Mouse (Mus musculus) layer of hippocampus, postnatal 14 days (tissue): ENCODE results near the gene Gba. TPM values are rescaled to one million over a fixed set of nuclear protein-coding genes. Genes with fewer than 3 reads are reported as not detected.
"Not testable (repeated sequence)": the region's sequence is repeated elsewhere in the genome, so short reads cannot be mapped to it uniquely, and the experiment has no call there.

Experiments used
- DNase-seq, 2 experiments: peaks; one replicate each; pipeline ENCODE4 v3.0.0; 2021 to 2022; ENCODE audit warnings: low spot score in 2 of 2, mixed read lengths in 1 of 2
- total RNA-seq, 2 experiments: library from RNA; stranded (reverse); gene quantifications; 2 replicates each; pipeline ENCODE4 v1.2.3; 2021

Gba gene
- total RNA-seq, 2 experiments from 2014 or later, result 64.1 to 68.8 TPM

- DNase-seq, result peak; percentile 91 to 93
These were observed 11.2 kb downstream of the Gba start for GRCm38 (mm10) chr3:89213803-89214530.

- no peak for DNase-seq
These were observed 12.1 kb downstream of the Gba start, which contains the start of gene Thbs3 for GRCm38 (mm10) chr3:89214681-89215411. Gene Thbs3 (plus strand): TSS chr3:89215180.

GRCm38 (mm10) chr3:89215853-89216252 is 13.1 kb downstream of the Gba start:
- DNase-seq, result peak; percentile 86 to 90

- not testable (repeated sequence) for DNase-seq
These were observed 13.7 kb downstream of the Gba start for GRCm38 (mm10) chr3:89216407-89216806.

- DNase-seq, result no peak
These were observed 15.5 kb downstream of the Gba start for GRCm38 (mm10) chr3:89218271-89218670.

- DNase-seq, result no peak
These were observed 16.8 kb downstream of the Gba start for GRCm38 (mm10) chr3:89219546-89219945.

- DNase-seq, result no peak
These were observed 18.4 kb downstream of the Gba start for GRCm38 (mm10) chr3:89221167-89221566.

GRCm38 (mm10) chr3:89224796-89225195 is 22.1 kb downstream of the Gba start:
- DNase-seq, result no peak

GRCm38 (mm10) chr3:89225321-89225815 is 22.6 kb downstream of the Gba start:
- DNase-seq, result no peak

GRCm38 (mm10) chr3:89225918-89226317 is 23.2 kb downstream of the Gba start:
- DNase-seq, result no peak

GRCm38 (mm10) chr3:89226361-89226760 is 23.6 kb downstream of the Gba start:
- no peak for DNase-seq

- no peak for DNase-seq
These were observed 24.2 kb downstream of the Gba start, which contains the start of gene Mtx1 for GRCm38 (mm10) chr3:89226900-89227299. Gene Mtx1 (minus strand): TSS chr3:89227088.

- DNase-seq, result peak; percentile 90 to 96
These were observed 24.8 kb downstream of the Gba start for GRCm38 (mm10) chr3:89227307-89228179.

GRCm38 (mm10) chr3:89228180-89228549 is 25.4 kb downstream of the Gba start:
- peak; percentile 83 to 87 for DNase-seq

- DNase-seq, result no peak
These were observed 26.1 kb downstream of the Gba start, which contains the start of gene Muc1 for GRCm38 (mm10) chr3:89228836-89229235. Gene Muc1 (plus strand): TSS chr3:89229057.

- no peak for DNase-seq
These were observed 26.5 kb downstream of the Gba start for GRCm38 (mm10) chr3:89229276-89229675.

GRCm38 (mm10) chr3:89230561-89230960 is 27.8 kb downstream of the Gba start:
- DNase-seq, result no peak

GRCm38 (mm10) chr3:89231345-89231744 is 28.6 kb downstream of the Gba start:
- no peak for DNase-seq

- no peak for DNase-seq
These were observed 29.1 kb downstream of the Gba start for GRCm38 (mm10) chr3:89231772-89232275.

- no peak for DNase-seq
These were observed 29.9 kb downstream of the Gba start for GRCm38 (mm10) chr3:89232614-89233013.

- DNase-seq, result no peak
These were observed 30.9 kb downstream of the Gba start for GRCm38 (mm10) chr3:89233562-89234110.
